Mouse (Mus musculus) midbrain, embryonic 10.5 days (tissue): ENCODE measurements at regions not wholly inside any gene's neighbourhood (a gene's known extent, or its start where the extent isn't known, plus 50 kb on each side); places are given as distances from the start of the nearest gene placed in this dataset.
A peak's percentile ranks its signal among the peaks of the same experiment; 100 is the strongest.
"Not testable (repeated sequence)": the region's sequence is repeated elsewhere in the genome, so short reads cannot be mapped to it uniquely, and the experiment has no call there.

ENCODE experiments used
- DNase-seq: peaks from one replicate; pipeline ENCODE4 v3.0.0-alpha.2; 2017; ENCODE audit warnings: low spot score
- H3K27ac ChIP-seq: fragments of 300-500 bp; sonication (generic); replicated peaks from 2 replicates; pipeline ENCODE4 v1.5.1; 2016; ENCODE audit warnings: mild to moderate bottlenecking
- H3K27me3 ChIP-seq: fragments of 300-500 bp; sonication (generic); 2 replicates; pipeline ENCODE4 v1.6.1; 2016; ENCODE audit warnings: low read depth, mild to moderate bottlenecking; ENCODE audit not compliant: poor library complexity, severe bottlenecking
- H3K36me3 ChIP-seq: fragments of 300-500 bp; sonication (generic); 2 replicates; pipeline ENCODE4 v1.6.1; 2016; ENCODE audit warnings: mild to moderate bottlenecking, moderate library complexity
- H3K4me1 ChIP-seq: fragments of 300-500 bp; sonication (generic); 2 replicates; pipeline ENCODE4 v1.6.1; 2016
- H3K4me3 ChIP-seq: fragments of 300-500 bp; sonication (generic); 2 replicates; pipeline ENCODE4 v1.5.1; 2016; ENCODE audit warnings: mild to moderate bottlenecking, moderate library complexity
- H3K9me3 ChIP-seq: fragments of 300-500 bp; sonication (generic); replicated peaks from 2 replicates; pipeline ENCODE4 v1.6.1; 2016; ENCODE audit warnings: mild to moderate bottlenecking
- WGBS: fragments of 180-500 bp; shearing (Covaris S2); methylation state at CpG from one replicate; pipeline ENCODE4 v1.1.7; 2016; 5-methylcytosine and 5-hydroxymethylcytosine counted together

DNA sequence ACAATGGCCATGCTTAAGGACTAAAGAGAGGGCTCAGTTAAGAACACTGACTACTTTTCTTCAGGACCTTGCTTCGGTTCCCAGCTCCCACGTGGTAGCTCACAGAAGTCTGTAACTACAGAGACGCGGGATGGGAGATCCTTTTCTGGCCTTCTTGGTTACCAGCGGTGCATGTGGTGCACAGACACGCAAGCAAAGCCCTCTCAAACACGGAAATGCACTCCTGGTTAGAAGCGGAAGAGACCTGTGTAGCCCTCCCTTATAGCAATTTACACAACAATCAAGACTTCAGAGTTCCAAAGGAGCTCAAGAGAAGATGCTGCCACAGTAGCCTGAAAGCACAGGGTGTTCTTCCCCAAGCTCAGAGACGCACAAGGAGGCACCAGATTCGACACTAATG, 225.6 kb downstream of the Unc5cl start:
- H3K36me3 ChIP-seq: no peaks in the 10 kb centered on the region
- no peaks in the 10 kb centered on the region for H3K4me1 ChIP-seq
- no peak overlapping the region for H3K4me3 ChIP-seq
- H3K27ac ChIP-seq: no peak overlapping the region
- no peaks in the 10 kb centered on the region; the same call in 1 of the 2 replicates for H3K9me3 ChIP-seq
- 85% methylated on average over 10 of the region's 10 CpGs for WGBS
- no peak for DNase-seq
- no peaks in the 10 kb centered on the region for H3K27me3 ChIP-seq

- DNase-seq: no peak
- 90% methylated on average over 2 of the region's 2 CpGs for WGBS
- H3K36me3 ChIP-seq: no peaks in the 10 kb centered on the region
- no peaks in the 10 kb centered on the region for H3K9me3 ChIP-seq
- H3K27me3 ChIP-seq: no peaks in the 10 kb centered on the region
- no peak overlapping the region for H3K27ac ChIP-seq
- H3K4me1 ChIP-seq: no peaks in the 10 kb centered on the region
- no peak overlapping the region for H3K4me3 ChIP-seq
Measured at GRCm38 (mm10) chr17:48688944-48689343, 234.2 kb downstream of the Unc5cl start.

- no peak overlapping the region for H3K4me3 ChIP-seq
- no peaks in the 10 kb centered on the region for H3K27me3 ChIP-seq
- no peak for DNase-seq
- no peaks in the 10 kb centered on the region for H3K36me3 ChIP-seq
- no peaks in the 10 kb centered on the region; the same call in 1 of the 2 replicates for H3K9me3 ChIP-seq
- H3K27ac ChIP-seq: no peak overlapping the region
- WGBS: 76% methylated on average over 5 of the region's 5 CpGs
- H3K4me1 ChIP-seq: no peaks in the 10 kb centered on the region
Measured at GRCm38 (mm10) chr17:48698456-48698855, 233.7 kb upstream of the Lrfn2 start.

- Histone ChIP-seq H3K27me3 (no peaks in the 10 kb centered on the region), H3K9me3 (no peaks in the 10 kb centered on the region; the same call in 1 of the 2 replicates), H3K36me3 (no peaks in the 10 kb centered on the region), H3K4me3 (no peak overlapping the region), H3K4me1 (no peaks in the 10 kb centered on the region), H3K27ac (no peak overlapping the region)
- WGBS: 37% methylated on average over 10 of the region's 10 CpGs
- DNase-seq: peak; percentile 29
Measured at GRCm38 (mm10) chr17:48700591-48700990, 231.6 kb upstream of the Lrfn2 start.

DNA sequence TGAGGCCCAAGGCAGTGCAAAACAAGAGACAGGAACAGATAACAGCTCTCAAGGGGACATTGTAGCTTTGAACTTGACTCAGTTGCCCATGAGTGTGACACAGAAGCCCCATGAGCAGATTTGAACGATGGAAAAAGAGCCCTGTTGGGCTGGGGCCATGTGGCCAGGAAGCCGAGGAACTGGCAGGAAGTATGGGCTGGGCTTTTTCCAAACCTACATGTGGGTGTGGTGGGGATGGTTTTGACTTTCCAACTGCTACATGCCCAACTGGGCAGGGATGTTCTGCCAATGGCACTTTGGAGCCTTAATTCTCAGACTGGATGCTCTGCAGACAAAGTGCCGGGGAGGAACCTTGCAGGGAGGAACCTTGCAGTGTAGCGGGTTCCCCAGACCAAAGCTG, 211.7 kb upstream of the Lrfn2 start:
- 85% methylated on average over 4 of the region's 4 CpGs for WGBS
- no peak overlapping the region for H3K4me3 ChIP-seq

DNA sequence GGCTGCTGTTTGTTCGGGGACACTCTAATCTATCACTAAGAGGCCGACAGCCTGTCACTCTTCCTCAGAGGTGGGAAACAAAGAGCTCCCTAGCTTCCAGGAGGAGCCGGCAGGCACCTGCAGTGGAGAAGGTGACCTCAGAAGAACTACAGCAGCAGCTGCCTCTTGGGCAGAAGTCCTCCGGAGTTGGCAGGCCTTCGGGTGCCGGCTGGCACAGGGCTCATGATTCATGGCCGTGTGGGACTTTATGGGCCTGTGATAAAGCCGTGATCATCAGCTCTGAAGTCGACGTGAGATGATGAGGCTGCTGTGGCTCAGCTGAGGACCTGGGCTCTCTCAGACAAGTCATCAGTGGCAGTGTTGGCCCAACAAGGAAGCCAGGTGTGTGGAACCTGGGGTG, 208.9 kb upstream of the Lrfn2 start:
- no peak for DNase-seq
- H3K27me3 ChIP-seq: no peaks in the 10 kb centered on the region
- no peaks in the 10 kb centered on the region for H3K9me3 ChIP-seq
- WGBS: 87% methylated on average over 10 of the region's 10 CpGs
- no peaks in the 10 kb centered on the region for H3K36me3 ChIP-seq
- no peak overlapping the region for H3K4me3 ChIP-seq
- no peak overlapping the region for H3K27ac ChIP-seq
- H3K4me1 ChIP-seq: no peaks in the 10 kb centered on the region

More for the DNA sequence above, 211.7 kb upstream of the Lrfn2 start:
- Histone ChIP-seq H3K4me1 (no peaks in the 10 kb centered on the region), H3K27ac (no peak overlapping the region), H3K27me3 (no peaks in the 10 kb centered on the region), H3K9me3 (no peaks in the 10 kb centered on the region), H3K36me3 (no peaks in the 10 kb centered on the region)
- no peak for DNase-seq

GRCm38 (mm10) chr17:48724513-48725112, 207.6 kb upstream of the Lrfn2 start:
- H3K9me3 ChIP-seq: no peaks in the 10 kb centered on the region
- no peak overlapping the region for H3K4me3 ChIP-seq
- H3K4me1 ChIP-seq: no peaks in the 10 kb centered on the region
- no peak overlapping the region for H3K27ac ChIP-seq
- no peaks in the 10 kb centered on the region for H3K36me3 ChIP-seq
- DNase-seq: no peak
- WGBS: 90% methylated on average over 11 of the region's 11 CpGs
- no peaks in the 10 kb centered on the region for H3K27me3 ChIP-seq

- H3K9me3 ChIP-seq: no peaks in the 10 kb centered on the region
- H3K36me3 ChIP-seq: no peaks in the 10 kb centered on the region
- H3K27me3 ChIP-seq: no peaks in the 10 kb centered on the region
- H3K4me1 ChIP-seq: no peaks in the 10 kb centered on the region
- DNase-seq: no peak
- no peak overlapping the region for H3K27ac ChIP-seq
- WGBS: 66% methylated on average over 3 of the region's 3 CpGs
- H3K4me3 ChIP-seq: no peak overlapping the region
Measured at GRCm38 (mm10) chr17:48726460-48726859, 205.7 kb upstream of the Lrfn2 start.

- WGBS: 88% methylated on average over 9 of the region's 9 CpGs
- H3K27ac ChIP-seq: no peak overlapping the region
- no peaks in the 10 kb centered on the region for H3K27me3 ChIP-seq
- H3K9me3 ChIP-seq: no peaks in the 10 kb centered on the region
- DNase-seq: no peak
- H3K4me3 ChIP-seq: no peak overlapping the region
- no peaks in the 10 kb centered on the region for H3K36me3 ChIP-seq
- H3K4me1 ChIP-seq: peaks cover 6% of the 10 kb centered on the region
Measured at GRCm38 (mm10) chr17:48733801-48734200, 198.4 kb upstream of the Lrfn2 start.

DNA sequence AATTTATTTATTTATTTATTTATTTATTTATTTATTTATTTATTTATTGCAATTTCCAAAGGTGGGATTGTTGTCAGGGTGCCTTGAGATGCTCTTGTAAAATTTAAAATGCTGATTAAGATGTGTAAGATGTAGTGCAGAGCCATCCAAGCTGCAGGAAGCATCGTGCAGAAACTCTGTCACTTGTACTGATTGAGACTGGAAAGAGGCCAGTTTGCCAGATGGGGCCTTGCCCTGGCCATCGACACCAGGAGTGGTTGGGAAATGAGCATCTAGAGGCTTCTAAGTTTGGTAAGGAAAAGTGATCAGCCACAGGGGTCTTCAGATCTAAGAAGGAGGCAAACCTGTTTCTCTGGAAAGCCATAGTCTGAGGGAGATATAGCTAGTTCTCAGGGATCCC, 195.0 kb upstream of the Lrfn2 start:
- H3K4me1 ChIP-seq: peaks cover 13% of the 10 kb centered on the region
- H3K4me3 ChIP-seq, H3K36me3 ChIP-seq, H3K27ac ChIP-seq, H3K27me3 ChIP-seq, H3K9me3 ChIP-seq, DNase-seq: not testable (repeated sequence)
- WGBS: 90% methylated on average over 2 of the region's 2 CpGs

DNA sequence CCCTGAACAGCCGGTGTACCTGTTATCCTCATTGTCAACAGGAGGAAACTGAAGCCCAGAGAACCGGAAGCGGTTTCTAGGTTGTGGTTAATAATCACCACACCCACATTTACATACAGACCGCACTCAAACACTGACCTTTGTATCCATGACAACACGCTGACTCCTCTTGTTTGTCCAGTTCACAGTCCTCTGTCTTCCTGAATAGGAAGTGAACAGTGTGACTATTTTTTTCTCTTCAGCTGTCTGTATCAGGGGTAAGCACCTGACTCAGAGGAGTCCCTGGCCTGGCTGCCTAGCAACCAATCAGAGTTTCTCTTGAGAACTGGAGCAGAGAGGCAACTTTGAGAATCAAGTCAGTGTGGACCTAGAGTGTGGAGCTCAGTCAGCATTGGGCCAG, 193.5 kb upstream of the Lrfn2 start:
- H3K27ac ChIP-seq: no peak overlapping the region; the same call in 1 of the 2 replicates
- no peak for DNase-seq
- no peaks in the 10 kb centered on the region for H3K27me3 ChIP-seq
- peaks cover 22% of the 10 kb centered on the region for H3K4me1 ChIP-seq
- H3K9me3 ChIP-seq: peaks cover 7% of the 10 kb centered on the region
- 91% methylated on average over 5 of the region's 5 CpGs for WGBS
- H3K4me3 ChIP-seq: no peak overlapping the region
- no peaks in the 10 kb centered on the region for H3K36me3 ChIP-seq

DNA sequence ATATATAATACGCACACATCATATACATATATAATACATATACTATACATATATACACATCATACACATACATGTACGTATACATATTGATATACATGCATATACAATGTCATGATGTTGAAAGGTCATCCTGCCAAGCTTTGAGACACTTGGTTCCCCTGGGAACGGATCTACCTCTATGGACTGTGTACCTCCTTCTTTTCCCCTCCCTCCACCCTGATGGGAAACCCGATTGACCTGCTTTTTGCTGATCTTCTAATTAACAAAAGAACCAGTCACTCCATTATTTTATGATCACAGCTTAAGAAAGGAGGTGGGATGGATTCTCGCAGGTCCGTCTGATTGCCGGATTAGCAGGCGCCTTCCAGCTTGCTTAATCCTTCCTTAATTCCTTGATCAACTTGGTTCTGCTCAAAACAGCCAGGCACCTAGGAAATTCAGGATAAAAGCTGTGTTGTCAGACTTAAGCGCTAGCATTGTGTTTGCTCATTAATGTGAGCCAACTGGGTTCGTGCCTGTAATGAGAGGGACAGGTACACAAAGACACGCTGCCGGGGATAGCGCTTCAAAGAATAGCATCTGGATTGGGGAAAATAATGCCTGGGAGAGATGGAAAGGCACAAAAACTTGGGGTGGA, 189.3 kb upstream of the Lrfn2 start:
- 43% methylated on average over 13 of the region's 13 CpGs for WGBS
- Histone ChIP-seq H3K9me3 (peaks cover 15% of the 10 kb centered on the region), H3K27ac (peak overlapping the region; percentile 55)

GRCm38 (mm10) chr17:48770099-48770498, 162.1 kb upstream of the Lrfn2 start:
- Histone ChIP-seq H3K4me1 (peaks cover 39% of the 10 kb centered on the region), H3K36me3 (no peaks in the 10 kb centered on the region), H3K4me3 (no peak overlapping the region), H3K9me3 (no peaks in the 10 kb centered on the region), H3K27me3 (peaks cover 33% of the 10 kb centered on the region), H3K27ac (no peak overlapping the region)
- 92% methylated on average over 2 of the region's 2 CpGs for WGBS
- no peak for DNase-seq

More for the DNA sequence above, 189.3 kb upstream of the Lrfn2 start:
- Histone ChIP-seq H3K4me3 (no peak overlapping the region), H3K36me3 (no peaks in the 10 kb centered on the region), H3K4me1 (peaks cover 22% of the 10 kb centered on the region), H3K27me3 (0 out of 2 replicates have a peak, but pooled peaks cover 5% of the 10 kb centered on the region)
- peak; percentile 24 for DNase-seq
